Mouse (Mus musculus) frontal cortex, adult 2 months (tissue): ENCODE measurements at regions not wholly inside any gene's neighbourhood (a gene's known extent, or its start where the extent isn't known, plus 50 kb on each side); places are given as distances from the start of the nearest gene placed in this dataset.
A peak's percentile ranks its signal among the peaks of the same experiment; 100 is the strongest.

Experiments used
- DNase-seq, 2 experiments: peaks; one replicate each; pipeline ENCODE4 v3.0.0; 2022; ENCODE audit warnings: low spot score in 1 of 2; ENCODE audit errors: extremely low spot score in 1 of 2

DNA sequence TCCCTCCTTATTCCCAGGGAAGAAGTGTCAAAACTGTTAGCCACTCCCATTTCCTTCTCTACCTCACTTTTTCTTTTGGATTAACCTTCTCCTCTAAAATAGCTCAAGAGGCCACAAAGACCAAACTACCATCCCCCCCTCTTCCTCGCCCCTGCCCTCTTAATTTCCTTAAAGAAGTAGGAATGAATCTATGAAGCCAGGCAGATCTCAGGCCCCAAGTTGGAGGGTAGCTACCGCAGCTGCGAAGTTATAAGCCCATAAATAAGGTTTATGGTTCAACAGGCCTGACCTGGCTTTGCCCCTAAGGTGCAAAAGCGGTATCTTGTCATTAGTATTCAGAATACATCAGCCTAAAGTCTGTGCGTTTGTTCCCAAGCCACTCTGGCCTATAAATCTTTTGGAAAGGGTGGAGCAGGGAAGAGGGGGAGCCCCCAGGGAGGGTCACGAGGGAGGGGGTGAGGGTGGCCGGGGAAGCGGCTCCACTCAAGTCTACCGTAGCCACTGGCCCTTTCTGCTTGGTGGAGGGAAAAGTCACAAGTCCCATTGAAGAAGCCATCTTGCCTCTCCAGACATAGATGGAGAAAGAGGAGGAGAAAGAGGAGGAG lies 103.4 kb downstream of the Sox9 start:
- DNase-seq = no peak

DNA sequence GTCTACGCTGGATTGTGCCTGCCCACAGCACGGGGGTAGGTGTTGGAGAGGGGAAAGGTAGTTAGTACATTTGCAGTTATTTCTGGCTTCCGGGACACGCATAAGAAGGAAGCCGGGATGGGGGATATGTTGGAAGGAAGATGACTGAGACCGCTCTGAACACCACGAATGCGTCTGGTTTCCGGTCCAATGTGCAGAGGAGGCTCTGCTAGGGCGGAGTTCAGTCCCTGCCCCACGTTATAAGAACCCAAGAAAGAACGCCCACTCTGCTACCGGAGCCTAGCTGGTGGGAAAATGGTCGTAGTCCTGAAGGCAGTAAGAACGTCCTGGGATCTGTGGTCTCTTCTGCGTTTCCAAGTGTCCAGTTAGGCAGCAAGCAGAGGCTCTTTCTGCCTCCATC lies 104.1 kb downstream of the Sox9 start:
- DNase-seq = no peak

DNA sequence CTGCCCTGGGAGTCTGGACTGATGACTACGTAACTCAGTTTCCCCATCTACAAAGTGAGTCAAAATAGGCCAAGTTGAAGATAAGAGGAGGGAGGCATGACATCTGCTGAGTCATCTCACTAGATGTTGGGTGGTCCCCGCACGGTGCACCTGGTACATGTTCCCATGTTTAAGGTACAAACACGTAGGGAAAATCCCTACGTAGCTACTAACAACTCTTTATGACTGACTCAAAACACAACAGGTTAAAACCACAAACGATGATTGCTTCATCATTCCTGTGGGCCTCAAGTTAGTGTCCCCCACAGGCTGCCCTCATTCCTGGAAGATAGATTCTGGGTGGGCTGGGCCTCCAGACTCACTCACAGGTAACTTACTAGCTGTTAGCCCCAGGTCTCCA lies 107.7 kb downstream of the Sox9 start:
- no peak for DNase-seq

DNA sequence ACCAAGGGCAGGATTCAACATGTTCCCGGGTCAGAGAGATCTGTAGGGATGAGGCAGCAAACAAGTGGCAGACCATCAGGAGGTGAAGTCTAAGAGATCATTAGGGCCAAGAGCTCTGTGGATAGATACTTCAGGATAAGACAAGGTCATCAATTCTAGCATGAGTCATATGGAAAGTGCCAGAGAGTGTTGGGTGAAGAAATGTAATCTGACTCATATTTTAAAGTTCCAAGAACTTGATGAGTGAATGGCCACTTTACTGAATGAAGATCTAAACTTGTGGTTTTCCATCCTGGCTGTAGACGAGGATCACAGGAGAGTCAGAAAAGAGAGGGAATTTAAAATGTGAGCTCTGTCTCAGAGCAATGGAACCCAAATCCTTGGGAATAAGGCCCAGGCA lies 115.6 kb downstream of the Sox9 start:
- DNase-seq = no peak

DNA sequence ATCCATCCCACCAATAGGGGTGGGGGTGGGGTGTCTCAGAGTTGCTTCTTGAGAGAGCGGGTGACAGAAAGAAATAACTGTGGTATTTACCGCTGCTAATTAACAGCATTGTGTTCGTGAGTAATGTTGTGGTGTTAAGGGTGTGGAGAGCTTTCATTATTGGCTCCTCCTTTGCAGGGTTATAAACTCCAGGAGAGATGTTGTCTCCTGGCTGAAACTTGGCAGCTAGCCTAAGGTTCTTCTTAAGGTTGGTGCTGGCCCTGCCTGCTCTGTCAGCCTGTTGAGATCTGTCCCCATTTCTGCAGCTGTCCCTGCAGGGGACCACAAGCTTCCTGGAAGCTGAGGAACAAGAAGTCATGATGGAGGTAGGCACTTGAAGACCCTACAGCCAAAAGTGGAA lies 120.6 kb downstream of the Sox9 start:
- DNase-seq = no peak

DNA sequence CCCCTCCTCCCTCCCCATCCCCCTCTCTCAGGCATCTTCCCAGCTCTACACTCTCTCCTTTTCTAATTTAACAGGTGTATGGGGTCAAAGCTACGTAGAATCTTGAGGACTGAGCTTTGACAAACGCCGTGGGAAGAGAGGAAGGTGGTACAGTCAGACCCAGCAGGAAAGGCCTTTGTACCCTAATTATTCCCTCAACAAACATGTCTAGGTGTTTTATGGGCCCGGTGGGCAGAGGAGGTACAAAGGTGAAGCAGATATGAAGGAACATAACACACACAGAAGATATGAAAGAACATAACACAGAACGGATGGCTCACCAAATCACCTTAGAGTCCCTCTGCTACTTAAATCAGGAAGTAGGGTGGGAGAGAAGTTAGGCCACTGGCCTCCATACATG lies 128.3 kb downstream of the Sox9 start:
- no peak for DNase-seq

DNA sequence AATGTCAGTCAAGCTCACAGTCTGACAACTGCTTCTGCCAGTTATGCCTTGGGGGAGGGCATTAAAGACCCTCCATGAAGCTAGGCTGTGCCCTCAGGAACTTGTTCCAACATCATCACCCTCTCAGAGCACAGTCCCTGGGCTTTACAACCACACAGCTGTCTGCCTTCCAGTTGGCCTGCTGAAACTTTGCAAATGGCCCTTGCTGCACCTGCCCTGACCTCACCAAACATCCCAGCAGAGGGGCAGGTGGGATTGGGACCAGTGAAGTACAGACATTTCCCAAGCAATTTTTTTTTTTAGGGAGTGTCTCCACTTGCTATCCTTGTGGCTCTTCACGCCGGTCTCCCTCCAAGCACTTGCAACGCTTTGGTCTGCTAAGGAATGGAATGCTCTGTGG lies 130.9 kb downstream of the Sox9 start:
- no peak for DNase-seq

DNA sequence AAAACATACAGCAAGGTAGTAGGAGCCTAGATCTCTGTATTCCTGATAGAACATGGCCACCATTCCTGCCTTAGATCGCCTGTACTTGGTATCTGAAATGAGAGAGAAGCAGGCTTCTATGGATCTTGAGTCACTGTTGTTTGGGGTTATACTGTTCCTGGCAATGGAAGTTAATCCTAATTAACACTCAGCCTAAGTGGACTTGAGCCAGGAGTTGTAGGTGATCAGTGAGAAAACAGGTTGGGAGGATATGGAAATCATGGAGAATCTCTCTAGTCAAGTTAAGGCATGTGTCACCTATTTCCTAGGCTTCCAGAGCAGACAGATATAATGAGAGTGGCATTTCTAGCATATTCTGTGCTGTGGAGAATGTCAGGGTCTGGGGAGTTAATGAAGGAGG lies 134.9 kb downstream of the Sox9 start:
- no peak for DNase-seq

DNA sequence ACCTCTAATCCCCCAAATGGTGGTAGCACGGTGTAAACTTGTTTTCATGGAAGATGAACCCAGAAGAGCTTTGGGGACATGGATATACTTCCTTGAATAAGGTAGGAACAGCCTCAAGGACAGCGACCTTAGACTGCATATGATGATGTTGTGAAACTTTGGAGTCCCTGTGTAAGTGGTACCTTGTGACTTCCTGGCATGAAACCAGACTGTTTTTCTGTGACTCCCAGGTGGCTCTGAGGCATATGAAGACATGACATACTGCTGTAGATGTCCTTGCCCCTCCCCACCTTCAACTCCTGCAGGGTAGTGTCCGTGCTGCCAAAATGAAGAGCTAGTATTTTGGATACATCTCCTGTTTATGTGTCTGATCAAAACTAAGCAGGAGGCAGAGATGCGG lies 138.1 kb downstream of the Sox9 start:
- no peak for DNase-seq

DNA sequence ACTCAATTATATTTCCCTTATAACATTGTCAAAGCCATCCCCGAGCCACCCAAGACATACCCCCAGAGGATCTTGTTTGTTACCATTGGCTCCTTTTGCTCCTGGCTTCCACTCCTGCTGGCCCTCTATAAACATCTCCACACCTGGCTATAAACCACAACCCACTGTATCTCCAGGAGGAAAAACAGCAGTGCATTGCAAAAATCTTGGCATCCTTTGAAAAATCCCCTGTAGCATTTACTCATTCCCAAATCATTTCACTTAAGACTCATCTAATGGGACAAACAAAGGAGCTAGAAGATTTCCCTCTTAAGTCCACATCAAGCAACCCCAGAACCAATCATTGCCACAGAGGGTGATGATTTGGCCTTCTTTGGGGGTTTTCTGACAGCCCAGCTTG lies 142.6 kb downstream of the Sox9 start:
- no peak for DNase-seq

DNA sequence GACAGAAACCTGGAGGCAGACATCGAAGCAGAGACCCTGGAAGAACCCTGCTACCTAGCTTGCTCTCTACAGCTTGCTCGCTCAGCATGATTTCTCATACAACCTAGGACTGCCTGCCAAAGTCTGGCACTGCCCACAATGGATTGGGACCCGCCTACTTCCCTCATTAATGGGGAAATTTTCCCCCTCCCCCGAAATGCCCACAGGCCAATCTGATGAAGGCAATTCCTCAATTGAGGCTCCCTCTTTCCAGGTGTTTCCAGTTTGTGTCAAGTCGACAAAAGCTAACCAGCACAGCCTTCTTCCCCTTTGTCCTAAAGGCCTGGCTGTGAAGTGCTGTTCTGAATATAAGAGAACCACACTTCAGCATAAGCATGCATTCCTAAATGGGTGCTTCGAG lies 143.1 kb downstream of the Sox9 start:
- no peak for DNase-seq

DNA sequence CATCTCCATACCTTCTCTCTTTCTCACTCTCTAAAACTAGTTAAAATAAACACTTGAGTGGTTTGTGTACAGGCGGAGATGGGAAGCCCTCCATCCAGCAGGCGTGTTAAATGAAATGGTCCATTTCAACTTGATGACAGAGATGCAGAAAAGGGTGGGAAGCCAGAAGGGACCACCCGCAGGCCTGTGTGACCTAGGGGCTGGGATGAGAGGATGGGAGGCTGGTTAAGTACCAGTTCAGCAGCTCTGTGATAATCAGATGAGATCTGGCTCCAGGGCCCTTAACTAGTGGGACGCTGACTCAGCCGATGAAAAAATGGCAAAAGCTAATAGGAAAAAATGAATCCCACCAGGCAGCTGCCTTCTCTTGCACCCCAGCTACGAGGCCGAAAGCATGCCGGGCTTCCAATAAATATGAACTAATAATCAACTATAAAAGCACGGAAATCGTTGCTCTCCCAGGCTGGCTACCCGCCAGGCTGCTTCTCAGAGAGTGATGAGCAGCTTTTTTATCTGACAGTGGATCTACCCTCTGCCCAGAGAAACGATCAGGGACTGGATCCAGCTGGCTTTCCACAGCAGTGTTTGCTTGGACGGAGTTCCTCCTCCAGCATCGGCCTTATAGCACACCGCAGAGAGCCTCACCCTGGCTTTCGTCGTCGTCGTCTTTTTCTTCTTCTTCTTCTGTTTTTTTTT lies 144.5 kb downstream of the Sox9 start:
- DNase-seq = no peak

DNA sequence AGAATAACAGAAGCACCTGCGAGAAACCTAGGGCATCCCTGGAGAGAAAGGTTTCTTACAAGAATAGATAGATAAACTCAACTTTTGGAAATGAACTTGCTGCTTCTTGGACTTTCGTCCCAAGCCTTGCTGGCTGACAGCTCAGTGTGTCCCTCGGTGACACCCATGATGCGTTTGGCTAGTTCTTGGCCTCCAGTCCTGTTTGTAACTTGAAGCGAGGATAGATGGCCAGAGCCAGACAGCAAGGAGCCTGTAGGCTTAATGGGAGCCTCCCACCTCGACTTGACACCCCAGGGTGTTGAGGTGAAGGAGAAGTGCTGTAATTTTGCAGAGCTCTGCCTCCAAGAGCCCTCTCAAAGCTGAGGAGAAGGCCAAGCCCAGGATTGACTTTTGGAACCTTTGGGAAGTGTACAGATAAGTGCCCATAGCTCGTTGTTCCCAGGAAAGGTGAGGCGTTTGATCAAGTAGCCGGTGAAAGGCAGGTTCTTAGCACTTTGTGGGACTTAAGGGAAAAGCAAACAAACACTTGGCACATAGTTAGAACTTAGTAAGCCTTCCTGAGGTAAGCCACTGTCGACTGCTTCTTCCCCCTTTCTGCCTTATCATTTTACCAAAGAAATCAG lies 148.3 kb downstream of the Sox9 start:
- no peak for DNase-seq

DNA sequence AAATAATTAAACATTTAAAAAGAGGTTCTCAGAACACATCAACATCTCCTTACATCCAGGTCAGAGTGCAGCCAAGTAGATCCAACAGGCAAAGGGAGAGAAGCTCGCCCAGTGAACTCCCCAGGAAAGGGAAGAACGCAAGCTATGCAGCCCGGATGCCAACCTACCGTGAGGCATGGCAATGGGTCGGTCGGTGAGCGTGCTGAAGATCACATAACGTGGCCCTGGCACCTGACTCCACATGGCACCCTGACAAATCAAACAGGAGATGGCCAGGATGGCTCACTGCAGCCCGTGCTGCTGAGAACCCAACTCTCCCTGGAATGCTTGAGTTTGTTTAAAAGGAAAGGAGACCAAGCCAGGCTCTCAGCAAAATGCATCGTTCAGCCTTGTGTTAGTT lies 156.0 kb downstream of the Sox9 start:
- no peak for DNase-seq

DNA sequence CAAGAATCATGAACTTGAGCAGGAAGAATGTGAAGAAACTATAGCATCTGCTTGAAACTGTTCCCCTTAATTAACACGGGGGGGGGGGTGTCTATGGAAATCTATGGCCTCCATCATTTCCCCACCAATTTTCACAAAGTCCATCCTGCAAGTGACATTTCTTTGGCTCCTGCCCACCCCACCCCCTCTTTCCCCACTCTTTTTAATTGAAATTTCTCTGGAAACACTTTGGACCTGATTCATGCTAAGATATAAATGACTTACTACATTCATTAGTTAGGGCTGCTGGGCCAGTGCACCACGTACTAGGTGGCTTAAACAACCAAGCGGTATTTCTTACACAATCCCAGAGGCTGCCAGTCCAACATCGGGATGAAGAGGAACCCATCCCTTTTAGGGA lies 169.4 kb downstream of the Sox9 start:
- no peak for DNase-seq

DNA sequence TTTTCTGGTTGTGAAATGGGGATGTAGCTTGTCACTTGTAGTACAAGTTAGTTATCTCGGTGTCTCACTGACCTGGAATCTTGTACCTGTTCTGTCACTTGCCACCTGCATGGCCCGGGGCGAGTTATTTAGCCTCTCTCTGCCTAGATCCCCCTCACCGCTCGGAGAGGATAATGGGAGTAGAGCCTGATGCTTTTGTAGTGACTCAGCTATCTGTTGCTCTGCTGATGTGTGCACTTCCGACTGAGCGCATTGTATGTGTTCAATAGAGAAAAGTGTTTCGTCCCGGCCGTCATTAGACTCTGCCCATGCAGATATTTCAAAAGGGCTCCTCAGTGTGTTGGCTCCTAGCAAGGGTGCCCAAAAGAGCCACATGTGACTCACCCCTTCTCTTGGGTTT lies 170.3 kb downstream of the Sox9 start:
- DNase-seq = no peak

DNA sequence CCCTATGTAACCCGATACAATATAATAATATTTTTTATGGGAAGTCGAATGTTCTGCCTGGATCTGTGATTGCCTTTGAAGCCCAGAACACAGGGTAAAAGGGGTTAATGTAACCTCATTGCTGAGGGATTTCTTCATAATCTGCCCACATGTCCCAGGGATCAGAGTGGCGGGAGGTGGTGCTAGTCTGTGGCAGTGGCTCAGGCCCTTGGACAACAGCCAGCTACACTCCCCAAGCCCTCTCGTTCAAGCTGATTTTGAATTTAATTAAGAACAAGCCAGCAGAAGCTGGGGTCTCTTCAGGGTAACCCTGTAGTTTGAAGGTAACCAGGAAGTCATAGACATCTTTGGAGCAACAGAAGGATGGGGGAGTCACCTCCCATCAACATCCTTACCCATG lies 171.5 kb downstream of the Sox9 start:
- no peak for DNase-seq

DNA sequence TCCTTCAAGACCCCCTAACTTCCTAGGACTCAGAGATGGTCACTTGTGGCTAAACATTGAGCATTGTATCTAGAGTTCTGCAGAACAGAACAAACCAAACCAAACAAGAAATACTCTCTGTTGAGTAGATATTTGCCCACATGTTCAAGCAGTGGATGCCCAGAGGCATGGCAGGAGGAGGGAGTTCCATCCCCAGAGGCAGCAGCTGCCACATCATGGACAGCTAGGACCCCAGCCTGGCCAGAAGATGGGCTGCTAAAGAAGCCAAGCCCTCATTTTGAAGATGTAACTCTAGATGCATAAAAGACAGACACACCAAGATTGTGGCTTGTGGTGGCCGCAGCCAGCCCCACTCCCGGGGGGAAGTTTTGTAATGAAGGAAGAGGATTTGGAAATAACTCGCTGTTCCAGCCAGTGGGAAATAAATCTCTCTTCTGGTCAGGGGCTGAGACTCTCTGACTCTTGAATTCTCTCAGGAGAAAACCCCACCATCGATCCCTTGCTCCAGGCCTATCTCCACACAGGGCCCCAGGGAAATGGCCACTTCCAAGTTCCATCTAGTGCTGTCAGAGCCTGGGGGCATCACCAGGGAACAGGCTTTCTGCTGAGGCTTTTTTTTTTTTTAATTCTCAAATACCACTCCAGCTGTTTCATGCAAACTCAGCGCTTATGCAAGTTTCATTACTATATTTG lies 174.9 kb downstream of the Sox9 start:
- DNase-seq = no peak

DNA sequence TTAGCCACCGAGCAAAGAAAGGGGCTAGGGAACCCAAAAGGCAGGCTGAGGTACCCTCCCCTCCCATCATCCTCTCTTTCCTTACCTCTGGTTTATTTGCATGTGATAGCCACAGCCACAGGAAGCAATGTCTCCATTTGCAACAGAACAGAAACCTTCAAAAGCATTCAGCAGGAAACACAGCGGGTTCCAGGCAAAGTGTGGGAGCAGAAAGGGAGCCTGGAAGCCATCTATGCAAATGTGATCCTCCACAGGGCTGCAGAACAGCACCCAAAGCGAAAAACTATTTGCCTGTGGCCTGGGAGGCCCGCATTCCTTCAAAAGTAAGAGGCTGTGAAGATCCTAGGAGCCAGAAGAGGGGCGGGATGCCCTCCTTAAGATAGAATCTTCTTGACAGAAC lies 177.6 kb downstream of the Sox9 start:
- no peak for DNase-seq

DNA sequence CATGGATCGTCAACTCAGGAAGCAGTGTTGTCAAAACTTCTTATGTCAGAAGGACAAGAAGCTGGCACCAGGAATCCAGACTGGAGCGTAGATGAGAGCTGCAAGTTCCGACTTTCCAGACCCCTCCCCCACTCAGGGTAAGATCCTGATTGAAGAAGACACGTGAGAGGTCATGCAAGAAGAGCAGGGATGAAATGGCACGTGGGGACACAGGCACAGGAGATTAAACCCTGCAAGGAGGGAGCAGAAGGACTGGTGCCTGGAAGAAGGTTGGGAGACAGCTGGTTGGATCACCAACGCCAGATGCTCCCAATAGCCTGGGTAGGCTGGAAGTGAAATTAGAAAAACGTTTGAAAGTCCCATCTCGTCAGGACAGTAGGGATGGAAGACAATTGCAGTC lies 191.3 kb downstream of the Sox9 start:
- peak in 1 of 2 experiments; percentile 12 for DNase-seq

DNA sequence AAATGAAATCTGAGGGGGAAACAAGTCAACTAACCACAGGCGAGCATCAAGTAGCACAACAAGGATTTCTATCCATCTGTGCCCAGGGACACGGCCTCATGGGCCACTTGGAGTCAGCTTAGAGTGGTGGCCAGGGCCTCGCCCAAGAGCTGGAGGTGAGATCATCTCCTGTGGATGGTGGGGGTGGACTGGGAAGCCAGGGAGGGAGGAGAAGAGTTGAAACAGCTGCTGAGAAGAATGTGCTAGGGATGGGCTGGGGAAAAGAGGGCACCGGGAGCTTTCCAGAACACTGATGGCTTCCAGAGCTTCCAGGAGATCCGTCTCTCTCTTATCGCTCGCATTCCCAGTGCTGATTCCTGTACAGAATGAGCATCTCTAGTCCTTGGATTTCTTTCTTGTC lies 192.9 kb downstream of the Sox9 start:
- no peak for DNase-seq
